Mouse (Mus musculus) liver, embryonic 14.5 days (tissue): ENCODE data around the gene Mettl17.

Source experiments
- CTCF ChIP-seq: IDR thresholded peaks from 2 replicates; pipeline ENCODE4 v1.5.1; 2016; ENCODE audit warnings: antibody characterized with exemption, low read depth, control low read depth
- EP300 ChIP-seq: IDR thresholded peaks from 2 replicates; pipeline ENCODE4 v1.6.1; 2016; ENCODE audit warnings: antibody characterized with exemption, low read depth

- TF ChIP-seq CTCF (no peak), EP300 (no peak)
Observed at GRCm38 (mm10) chr14:51853399-51853798, 31.2 kb upstream of the Mettl17 start, which contains the start of gene Ear6.
